Mouse (Mus musculus) brain, embryonic 14.5 days (tissue): ENCODE measurements around the gene Coq10a.

Experiments used
- CTCF ChIP-seq: fragments of 200-500 bp; IDR thresholded peaks from 2 replicates; pipeline ENCODE4 v1.5.1; 2012; ENCODE audit warnings: inconsistent platforms, mild to moderate bottlenecking, moderate library complexity, borderline replicate concordance; ENCODE audit not compliant: insufficient read depth, insufficient read length; ENCODE audit errors: extremely low read depth
- POLR2A ChIP-seq: fragments of 200-500 bp; IDR thresholded peaks from 2 replicates; pipeline ENCODE4 v1.6.1; 2012; ENCODE audit warnings: mild to moderate bottlenecking, inconsistent platforms, borderline replicate concordance; ENCODE audit not compliant: poor library complexity, insufficient read depth, insufficient read length, severe bottlenecking; ENCODE audit errors: extremely low read depth

GRCm38 (mm10) chr10:128401056-128401455 lies 32.3 kb upstream of the Coq10a start, which contains the start of gene Slc39a5:
- no peak for TF ChIP-seq CTCF
- TF ChIP-seq POLR2A, result no peak
